Mouse (Mus musculus) embryonic facial prominence, embryonic 11.5 days (tissue): ENCODE results near the gene Pan2. TPM values are rescaled to one million over a fixed set of nuclear protein-coding genes. Genes with fewer than 3 reads are reported as not detected.
A peak's percentile ranks its signal among the peaks of the same experiment; 100 is the strongest.

Experiments
- ATAC-seq: fragments of 200-750 bp; cut with Nextera tagmentation; replicated peaks from 2 replicates; pipeline ENCODE4 v1.8.0; 2017; ENCODE audit warnings: low read depth; ENCODE audit not compliant: insufficient number of reproducible peaks, low FRiP score, low TSS enrichment
- DNase-seq: peaks from one replicate; pipeline ENCODE4 v3.0.0-alpha.2; 2015; ENCODE audit warnings: low spot score
- H3K27ac ChIP-seq: fragments of 300-500 bp; sonication (generic); replicated peaks from 2 replicates; pipeline ENCODE4 v1.5.1; 2014; ENCODE audit warnings: mild to moderate bottlenecking, low read depth, low read length, control low read depth
- H3K27me3 ChIP-seq: fragments of 300-500 bp; sonication (generic); 2 replicates; pipeline ENCODE4 v1.6.1; 2014; ENCODE audit warnings: mild to moderate bottlenecking, low read length, moderate library complexity, mixed read lengths; ENCODE audit not compliant: control insufficient read depth, insufficient read depth
- H3K36me3 ChIP-seq: fragments of 300-500 bp; sonication (generic); replicated peaks from 2 replicates; pipeline ENCODE4 v1.6.1; 2014; ENCODE audit warnings: low read depth, mild to moderate bottlenecking, low read length, moderate library complexity, mixed read lengths; ENCODE audit not compliant: control insufficient read depth, insufficient read depth
- H3K4me1 ChIP-seq: fragments of 300-500 bp; sonication (generic); 2 replicates; pipeline ENCODE4 v1.6.1; 2014; ENCODE audit warnings: low read length, mixed read lengths; ENCODE audit not compliant: control insufficient read depth, insufficient read depth
- H3K4me2 ChIP-seq: fragments of 300-500 bp; sonication (generic); 2 replicates; pipeline ENCODE4 v1.6.1; 2014; ENCODE audit warnings: low read depth, mild to moderate bottlenecking, control low read depth, low read length, moderate library complexity
- H3K4me3 ChIP-seq: fragments of 300-500 bp; sonication (generic); 2 replicates; pipeline ENCODE4 v1.5.1; 2014; ENCODE audit warnings: low read depth, low read length, control low read depth
- H3K9ac ChIP-seq: fragments of 300-500 bp; sonication (generic); replicated peaks from 2 replicates; pipeline ENCODE4 v1.6.1; 2014; ENCODE audit warnings: mild to moderate bottlenecking, control low read depth, low read length
- H3K9me3 ChIP-seq: fragments of 300-500 bp; sonication (generic); replicated peaks from 2 replicates; pipeline ENCODE4 v1.6.1; 2016; ENCODE audit warnings: mild to moderate bottlenecking, low read length, inconsistent platforms, mixed read lengths; ENCODE audit not compliant: control insufficient read depth
- WGBS: fragments of 180-500 bp; shearing (Covaris S2); extraction: QIAGEN DNeasy Blood & Tissue Kit; methylation state at CpG from one replicate; pipeline ENCODE4 v1.1.7; 2014; 5-methylcytosine and 5-hydroxymethylcytosine counted together
- polyA plus RNA-seq: library from polyadenylated mRNA; unstranded; fragments of >200 nt; fragmentation: Nextera tagmentation; extraction: Ambion mirVana; gene quantifications from 2 replicates; pipeline ENCODE4 v1.2.1, GENCODE M21; 2014

Gene Pan2
- polyA plus RNA-seq, 1 experiment from 2014 or later, result 33.6 TPM

- Histone ChIP-seq H3K4me3 (peak overlapping the region; percentile 72), H3K9me3 (no peaks in the 10 kb centered on the region), H3K4me2 (peak overlapping the region; percentile 80), H3K27ac (no peak overlapping the region), H3K27me3 (no peaks in the 10 kb centered on the region), H3K4me1 (no peaks in the 10 kb centered on the region), H3K9ac (peak overlapping the region; percentile 68), H3K36me3 (peaks cover 3% of the 10 kb centered on the region; the same call in 1 of the 2 replicates)
- no peak for ATAC-seq
- WGBS, result 18% methylated on average over 19 of the region's 19 CpGs
- no peak for DNase-seq
Observed at GRCm38 (mm10) chr10:128367899-128368401, 64.8 kb downstream of the Pan2 start.

GRCm38 (mm10) chr10:128368402-128369217, 65.5 kb downstream of the Pan2 start, which contains the start of gene Coq10a:
TSS of gene Coq10a (minus strand) at chr10:128368997.
- under 1% methylated on average over 66 of the region's 87 CpGs for WGBS
- no peaks in the 10 kb centered on the region for H3K9me3 ChIP-seq
- H3K4me1 ChIP-seq, result no peaks in the 10 kb centered on the region
- DNase-seq (peak; percentile 90), ATAC-seq (peak; percentile 98)
- peaks cover 3% of the 10 kb centered on the region; the same call in 1 of the 2 replicates for H3K36me3 ChIP-seq
- H3K4me2 ChIP-seq, result peak within 1 kb of the TSS; percentile 80
- peak within 1 kb of the TSS; percentile 68 for H3K9ac ChIP-seq
- H3K27ac ChIP-seq, result peak within 1 kb of the TSS; percentile 91
- H3K4me3 ChIP-seq, result peak within 1 kb of the TSS; percentile 72
- H3K27me3 ChIP-seq, result no peaks in the 10 kb centered on the region

GRCm38 (mm10) chr10:128369218-128369543, 66.0 kb downstream of the Pan2 start:
- peak overlapping the region; percentile 80 for H3K4me2 ChIP-seq
- WGBS, result 7% methylated on average over 9 of the region's 9 CpGs
- peaks cover 3% of the 10 kb centered on the region; the same call in 1 of the 2 replicates for H3K36me3 ChIP-seq
- peak overlapping the region; percentile 91 for H3K27ac ChIP-seq
- no peaks in the 10 kb centered on the region for H3K9me3 ChIP-seq
- H3K27me3 ChIP-seq, result no peaks in the 10 kb centered on the region
- H3K4me3 ChIP-seq, result peak overlapping the region; percentile 72
- ATAC-seq, result no peak; the same call in 1 of the 2 replicates
- H3K9ac ChIP-seq, result peak overlapping the region; percentile 68
- DNase-seq, result no peak
- H3K4me1 ChIP-seq, result no peaks in the 10 kb centered on the region

GRCm38 (mm10) chr10:128369599-128369998, 66.5 kb downstream of the Pan2 start:
- Histone ChIP-seq H3K27me3 (no peaks in the 10 kb centered on the region), H3K9me3 (no peaks in the 10 kb centered on the region), H3K4me1 (no peaks in the 10 kb centered on the region), H3K9ac (peak overlapping the region; percentile 68; the same call in 1 of the 2 replicates), H3K4me3 (peak overlapping the region; percentile 72), H3K4me2 (peak overlapping the region; percentile 80), H3K27ac (peak overlapping the region; percentile 91; the same call in 1 of the 2 replicates), H3K36me3 (no peaks in the 10 kb centered on the region)
- DNase-seq (no peak), ATAC-seq (no peak)
- WGBS, result 77% methylated on average over 6 of the region's 6 CpGs

- Histone ChIP-seq H3K4me3 (no peak overlapping the region), H3K27ac (no peak overlapping the region), H3K9ac (no peak overlapping the region), H3K4me1 (no peaks in the 10 kb centered on the region), H3K4me2 (no peak overlapping the region), H3K27me3 (no peaks in the 10 kb centered on the region), H3K9me3 (no peaks in the 10 kb centered on the region), H3K36me3 (no peaks in the 10 kb centered on the region)
- ATAC-seq (no peak), DNase-seq (no peak)
- WGBS, result 70% methylated on average over 6 of the region's 6 CpGs
Observed at GRCm38 (mm10) chr10:128370021-128370420, 66.9 kb downstream of the Pan2 start.

GRCm38 (mm10) chr10:128370601-128371000, 67.5 kb downstream of the Pan2 start:
- Histone ChIP-seq H3K4me2 (no peak overlapping the region), H3K4me3 (no peak overlapping the region), H3K27ac (no peak overlapping the region), H3K9me3 (no peaks in the 10 kb centered on the region), H3K36me3 (no peaks in the 10 kb centered on the region), H3K9ac (no peak overlapping the region), H3K4me1 (no peaks in the 10 kb centered on the region), H3K27me3 (no peaks in the 10 kb centered on the region)
- ATAC-seq (no peak), DNase-seq (no peak)
- 49% methylated on average over 4 of the region's 4 CpGs for WGBS

Other genes with a start within 250 kb of the Pan2 start
- 641 and 733 TPM in 2 replicates for gene Ptges3, start 244.4 kb upstream of the Pan2 start, polyA plus RNA-seq
- gene Atp5b, start 220.1 kb upstream of the Pan2 start, polyA plus RNA-seq, result 2,412 and 2,488 TPM in 2 replicates
- gene Baz2a, start 211.8 kb upstream of the Pan2 start, polyA plus RNA-seq, result 14.0 and 14.2 TPM in 2 replicates
- 24.5 and 24.6 TPM in 2 replicates for gene Rbms2, start 123.0 kb upstream of the Pan2 start, polyA plus RNA-seq
- 0.76 and 1.2 TPM in 2 replicates for gene Gls2, start 108.9 kb upstream of the Pan2 start, polyA plus RNA-seq
- gene Spryd4, start 91.5 kb upstream of the Pan2 start, polyA plus RNA-seq, result 30.7 and 33.7 TPM in 2 replicates
- gene Mip, start 77.5 kb upstream of the Pan2 start, polyA plus RNA-seq, result 0.45 TPM in 1 of 2 replicates, not detected in the other
- 64.2 and 66.6 TPM in 2 replicates for gene Timeless, start 71.3 kb upstream of the Pan2 start, polyA plus RNA-seq
- gene Apon, start 49.2 kb upstream of the Pan2 start, polyA plus RNA-seq, result 0.21 and 0.80 TPM in 2 replicates
- not detected in 2 replicates for gene Apof, start 34.7 kb upstream of the Pan2 start, polyA plus RNA-seq
- gene Stat2, start 32.8 kb upstream of the Pan2 start, polyA plus RNA-seq, result 12.7 and 13.4 TPM in 2 replicates
- gene Il23a, start 4.6 kb upstream of the Pan2 start, polyA plus RNA-seq, result not detected in 2 replicates
- gene Cnpy2, start 19.1 kb downstream of the Pan2 start, polyA plus RNA-seq, result 288 and 305 TPM in 2 replicates
- 246 and 258 TPM in 2 replicates for gene Cs, start 34.4 kb downstream of the Pan2 start, polyA plus RNA-seq
- gene Coq10a, start 65.7 kb downstream of the Pan2 start, polyA plus RNA-seq, result 13.2 and 13.5 TPM in 2 replicates
- gene Ankrd52, start 73.8 kb downstream of the Pan2 start, polyA plus RNA-seq, result 9.3 and 10.4 TPM in 2 replicates
- gene Slc39a5, start 97.9 kb downstream of the Pan2 start, polyA plus RNA-seq, result not detected in 2 replicates
- gene Nabp2, start 108.2 kb downstream of the Pan2 start, polyA plus RNA-seq, result 92.2 and 99.1 TPM in 2 replicates
- gene Rnf41, start 108.3 kb downstream of the Pan2 start, polyA plus RNA-seq, result 36.4 and 38.9 TPM in 2 replicates
- gene Smarcc2, start 155.9 kb downstream of the Pan2 start, polyA plus RNA-seq, result 103 and 109 TPM in 2 replicates
- gene Myl6, start 190.8 kb downstream of the Pan2 start, polyA plus RNA-seq, result 678 and 740 TPM in 2 replicates
- gene Myl6b, start 195.3 kb downstream of the Pan2 start, polyA plus RNA-seq, result 2.3 and 2.9 TPM in 2 replicates
- gene Esyt1, start 222.5 kb downstream of the Pan2 start, polyA plus RNA-seq, result 12.5 and 15.8 TPM in 2 replicates
- 13.6 and 15.0 TPM in 2 replicates for gene Zc3h10, start 244.4 kb downstream of the Pan2 start, polyA plus RNA-seq
- 3,098 and 3,409 TPM in 2 replicates for gene Rpl41, start 246.0 kb downstream of the Pan2 start, polyA plus RNA-seq